Mouse (Mus musculus) cortical plate, adult 2 months (tissue): ENCODE measurements at regions not wholly inside any gene's neighbourhood (a gene's known extent, or its start where the extent isn't known, plus 50 kb on each side); places are given as distances from the start of the nearest gene placed in this dataset.

Source experiments
- CTCF ChIP-seq: fragments of 200-500 bp; IDR thresholded peaks from 2 replicates; pipeline ENCODE4 v1.5.1; 2011; ENCODE audit warnings: mild to moderate bottlenecking, control low read depth, low read length; ENCODE audit not compliant: insufficient read depth; ENCODE audit errors: extremely low read depth
- POLR2A ChIP-seq: fragments of 200-500 bp; IDR thresholded peaks from 2 replicates; pipeline ENCODE4 v1.6.1; 2011; ENCODE audit warnings: mild to moderate bottlenecking, low read length, control low read depth; ENCODE audit not compliant: insufficient read depth; ENCODE audit errors: extremely low read depth

DNA sequence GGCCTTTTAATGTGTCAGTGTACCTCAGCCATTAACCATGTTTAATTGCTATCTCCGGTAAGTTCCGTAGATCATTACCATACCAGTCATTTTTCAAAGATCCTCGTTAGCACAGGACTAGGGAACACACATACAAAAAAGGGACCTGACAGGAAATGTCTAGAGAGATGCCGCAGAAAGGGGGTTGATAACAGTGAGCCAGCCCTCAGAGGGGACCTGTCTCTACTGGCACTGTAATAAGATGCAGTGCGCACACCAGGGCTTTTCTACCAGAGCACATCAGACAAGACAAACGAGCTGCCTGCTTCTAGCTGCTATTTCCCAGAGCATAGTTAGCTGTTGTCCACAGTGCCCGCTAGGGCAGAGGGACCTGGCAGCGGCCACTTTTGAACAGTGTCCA lies 199.1 kb downstream of the Sox11 start:
- TF ChIP-seq POLR2A (no peak), CTCF (no peak)
